Mouse (Mus musculus) gastrocnemius, adult 2 months (tissue): ENCODE results near the gene Pam. TPM values are rescaled to one million over a fixed set of nuclear protein-coding genes. Genes with fewer than 3 reads are reported as not detected.

Experiments used
- DNase-seq: peaks from one replicate; pipeline ENCODE4 v3.0.0; 2022
- H3K27ac ChIP-seq: fragments of 200-600 bp; 2 replicates; pipeline ENCODE4 v1.8.1; 2022; ENCODE audit warnings: mild to moderate bottlenecking
- H3K4me3 ChIP-seq: fragments of 200-600 bp; 2 replicates; pipeline ENCODE4 v1.8.1; 2022; ENCODE audit warnings: mild to moderate bottlenecking, moderate library complexity
- CTCF ChIP-seq: fragments of 200-600 bp; IDR thresholded peaks from 2 replicates; pipeline ENCODE4 v1.8.1; 2022; ENCODE audit warnings: antibody characterized with exemption, mild to moderate bottlenecking, moderate library complexity
- intact Hi-C: fragments of 180-260 bp; cut with DNase I; formaldehyde crosslinking; loops from one replicate; pipeline ENCODE4 v1.15.1; 2025
- long read RNA-seq, 2 experiments: library from polyadenylated mRNA; stranded (forward); transcript quantifications; one replicate each; pipeline ENCODE4 v2.0.0; 2021
- total RNA-seq, 2 experiments: library from RNA; stranded (reverse); gene quantifications; 2 replicates each; pipeline ENCODE4 v1.2.3; 2021

The Pam gene
- total RNA-seq, result 10 to 100 TPM; 27.6 to 39.9 TPM
- long read RNA-seq, experiment 1, full-length matches to known transcripts, result 11 of 40 reads
- long read RNA-seq, experiment 1, partial matches to known transcripts, result 10 of 40 reads
- long read RNA-seq, experiment 1, other reads (novel, unspliced or antisense), result 19 of 40 reads
- long read RNA-seq, experiment 2, full-length matches to known transcripts, result 6 of 23 reads
- long read RNA-seq, experiment 2, partial matches to known transcripts, result 7 of 23 reads
- long read RNA-seq, experiment 2, other reads (novel, unspliced or antisense), result 10 of 23 reads

DNA sequence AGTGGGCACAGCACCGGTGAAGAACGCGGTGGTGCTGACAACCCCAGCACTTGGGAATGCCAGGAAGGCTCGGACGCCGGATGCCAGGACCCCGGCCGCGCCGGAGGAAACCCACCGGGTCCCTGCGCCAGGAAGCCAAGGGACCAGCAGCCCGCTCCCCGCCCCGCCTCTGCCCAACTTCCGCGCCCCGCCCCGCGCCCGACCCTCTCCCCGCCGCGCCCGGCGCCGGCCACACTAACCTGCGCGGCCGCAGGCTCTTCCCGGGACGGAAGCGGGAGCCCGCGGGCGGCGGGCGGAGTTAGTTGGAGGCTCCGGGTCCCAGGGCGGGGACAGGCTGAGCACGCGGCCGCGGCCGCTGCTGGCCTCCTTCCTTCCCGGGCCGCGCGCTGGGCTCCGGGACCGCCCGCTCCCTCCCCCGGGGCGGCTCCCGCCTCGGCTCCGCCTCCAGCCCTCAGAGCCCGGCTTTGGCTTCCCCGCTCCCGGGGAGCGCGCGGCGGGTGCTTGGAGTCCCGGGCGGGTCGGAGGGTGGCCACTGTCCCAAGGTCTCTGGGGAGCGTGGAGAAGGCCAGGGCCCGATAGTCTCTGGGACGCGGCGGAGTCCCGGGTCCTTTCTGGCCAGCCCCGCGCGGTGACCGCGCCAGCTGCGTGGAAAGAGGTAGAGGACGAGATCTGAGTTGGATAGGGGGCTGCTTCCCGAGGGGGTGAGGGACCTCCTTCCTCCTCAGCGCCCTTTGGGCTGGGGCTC is at the start of gene Pam:
Gene Pam, minus strand, starts transcription at position 401 of the 745 bp plus-strand sequence.
- peak; percentile 94 for DNase-seq
- Histone ChIP-seq H3K27ac (peak within 1 kb of the TSS; percentile 93), H3K4me3 (peak within 1 kb of the TSS; percentile 98)
- intact Hi-C loops, result loop anchor here (10.0 kb wide), 1 partner anchor 441 kb away; no protein-coding TSS in a partner anchor
- no peak for TF ChIP-seq CTCF

- TF ChIP-seq CTCF, result peak; percentile 39
- DNase-seq, result no peak
- Histone ChIP-seq H3K27ac (no peak overlapping the region), H3K4me3 (no peak overlapping the region)
- intact Hi-C loops, result no loop called here
Observed at GRCm38 (mm10) chr1:98144845-98145244, 49.4 kb upstream of the Pam start.

GRCm38 (mm10) chr1:98131244-98131643 is 35.8 kb upstream of the Pam start:
- DNase-seq, result no peak
- Histone ChIP-seq H3K27ac (no peak overlapping the region), H3K4me3 (no peak overlapping the region)
- no peak for TF ChIP-seq CTCF
- intact Hi-C loops, result no loop called here

DNA sequence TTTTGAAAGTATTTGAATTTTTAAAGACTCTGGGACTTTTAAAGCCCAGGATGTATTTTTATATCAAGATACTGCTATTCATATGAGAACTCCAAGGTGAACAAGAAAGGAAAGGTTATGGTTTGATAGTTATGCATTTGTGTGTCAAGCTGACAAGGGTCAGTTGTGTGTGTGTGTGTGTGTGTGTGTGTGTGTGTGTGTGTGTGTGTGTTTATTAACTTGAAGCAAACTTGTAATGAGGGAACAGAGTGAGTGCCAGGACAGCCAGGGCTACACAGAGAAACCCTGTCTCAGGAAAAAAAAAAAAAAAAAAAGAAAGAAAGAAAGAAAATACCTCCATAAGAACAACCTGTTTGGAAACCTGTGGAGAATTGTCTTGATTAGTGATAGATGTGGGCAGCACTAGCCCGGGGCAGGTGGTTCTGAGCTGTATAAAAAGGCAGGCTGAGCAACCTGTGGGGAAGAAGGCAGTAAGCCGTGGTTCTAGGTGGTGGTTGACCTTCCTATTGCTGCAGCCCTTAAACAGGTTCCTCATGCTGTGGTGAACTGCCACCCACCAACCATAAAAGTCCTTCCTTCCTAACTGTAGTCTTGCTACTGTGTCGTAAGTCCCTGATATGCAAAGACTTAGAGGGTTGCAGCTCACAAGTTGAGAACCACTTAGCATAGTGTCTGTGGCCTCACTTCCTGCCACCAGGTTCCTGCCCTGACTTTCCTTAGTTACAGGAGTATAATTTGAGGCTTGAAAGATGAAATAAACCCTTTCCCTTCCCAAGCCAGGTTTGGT is 34.3 kb upstream of the Pam start:
- no peak overlapping the region for H3K27ac ChIP-seq
- TF ChIP-seq CTCF, result no peak
- intact Hi-C loops, result no loop called here
- no peak for DNase-seq
- H3K4me3 ChIP-seq, result no peak overlapping the region

GRCm38 (mm10) chr1:98129111-98129510 is 33.7 kb upstream of the Pam start:
- Histone ChIP-seq H3K4me3 (no peak overlapping the region), H3K27ac (no peak overlapping the region)
- no peak for TF ChIP-seq CTCF
- no peak for DNase-seq
- intact Hi-C loops, result no loop called here

GRCm38 (mm10) chr1:98128338-98129096 is 33.1 kb upstream of the Pam start:
- Histone ChIP-seq H3K27ac (no peak overlapping the region), H3K4me3 (no peak overlapping the region)
- no peak for TF ChIP-seq CTCF
- intact Hi-C loops, result no loop called here
- DNase-seq, result no peak

GRCm38 (mm10) chr1:98126268-98126667 is 30.8 kb upstream of the Pam start:
- intact Hi-C loops, result no loop called here
- no peak for DNase-seq
- TF ChIP-seq CTCF, result no peak

DNA sequence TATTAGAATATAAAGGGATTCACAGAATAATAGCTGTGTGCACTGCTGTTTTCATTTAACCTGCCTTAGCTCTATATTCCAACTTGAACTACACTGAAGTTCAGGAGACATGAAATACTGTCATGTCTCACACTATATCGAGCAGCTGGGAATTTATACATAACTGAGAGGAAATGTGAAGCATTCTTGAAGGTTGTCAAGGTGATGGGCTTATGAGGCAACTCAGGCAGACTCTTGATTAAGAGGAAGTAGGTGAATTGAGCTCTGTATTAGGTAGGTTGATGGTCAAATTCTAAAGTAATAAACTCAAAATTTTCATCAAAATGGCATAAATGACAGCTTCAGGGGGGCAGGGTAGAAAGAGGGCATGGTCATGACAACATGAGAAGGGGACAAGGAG is 29.3 kb upstream of the Pam start:
- TF ChIP-seq CTCF, result no peak
- no peak overlapping the region for H3K4me3 ChIP-seq
- no peak overlapping the region for H3K27ac ChIP-seq
- intact Hi-C loops, result no loop called here
- DNase-seq, result no peak

More at GRCm38 (mm10) chr1:98126268-98126667, 30.8 kb upstream of the Pam start:
- H3K27ac ChIP-seq, result no peak overlapping the region
- no peak overlapping the region for H3K4me3 ChIP-seq

DNA sequence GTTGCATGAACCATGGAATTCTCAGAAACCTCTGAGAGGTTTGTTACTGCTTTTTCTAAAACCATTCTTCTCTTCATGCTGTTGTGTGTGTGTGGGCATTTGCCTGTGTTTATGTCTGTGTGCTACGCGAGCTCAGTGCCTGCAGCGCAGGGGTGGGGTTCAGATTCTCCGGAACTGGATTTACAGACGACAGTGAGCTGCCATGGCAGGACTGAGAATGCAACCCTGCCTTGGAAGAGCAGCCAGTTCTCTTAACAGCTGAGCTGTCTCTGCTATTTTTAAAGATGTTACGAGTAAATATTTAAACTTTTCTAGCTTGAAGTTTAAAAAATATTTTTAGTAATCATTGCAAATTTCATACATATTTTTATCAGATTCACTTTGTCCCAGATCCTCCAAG is 24.1 kb upstream of the Pam start:
- no peak overlapping the region for H3K27ac ChIP-seq
- no peak for TF ChIP-seq CTCF
- H3K4me3 ChIP-seq, result no peak overlapping the region
- intact Hi-C loops, result no loop called here
- no peak for DNase-seq

GRCm38 (mm10) chr1:98107599-98107998 is 12.2 kb upstream of the Pam start:
- H3K4me3 ChIP-seq, result no peak overlapping the region
- intact Hi-C loops, result no loop called here
- no peak overlapping the region for H3K27ac ChIP-seq
- TF ChIP-seq CTCF, result no peak
- no peak for DNase-seq

DNA sequence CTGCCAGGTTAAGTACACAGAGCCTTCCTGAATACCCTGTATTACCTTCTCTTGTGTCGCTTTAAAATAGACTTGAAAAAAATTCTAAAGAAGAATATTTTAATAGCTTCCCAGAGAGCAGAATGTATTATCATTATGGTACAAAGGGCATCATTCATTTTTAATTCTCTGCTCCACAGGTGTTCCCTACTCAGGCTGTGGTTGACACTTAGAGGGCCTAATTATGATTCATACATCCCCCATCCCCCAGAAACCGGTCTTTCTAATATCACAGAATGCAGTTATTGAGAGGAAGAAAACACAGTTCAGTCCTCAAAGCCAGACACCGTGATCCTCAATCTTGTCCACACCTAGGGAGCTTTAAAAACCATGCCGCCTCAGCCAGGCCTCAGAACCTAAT is 4.0 kb upstream of the Pam start:
- Histone ChIP-seq H3K27ac (no peak overlapping the region), H3K4me3 (no peak overlapping the region)
- intact Hi-C loops, result loop anchor here (10.0 kb wide), 1 partner anchor 445 kb away; no protein-coding TSS in a partner anchor
- TF ChIP-seq CTCF, result no peak
- no peak for DNase-seq
